Mouse (Mus musculus): ENCODE measurements around the gene Bola1.
"Not testable (repeated sequence)": the region's sequence is repeated elsewhere in the genome, so short reads cannot be mapped to it uniquely, and the experiment has no call there.

Bola1 gene

DNA sequence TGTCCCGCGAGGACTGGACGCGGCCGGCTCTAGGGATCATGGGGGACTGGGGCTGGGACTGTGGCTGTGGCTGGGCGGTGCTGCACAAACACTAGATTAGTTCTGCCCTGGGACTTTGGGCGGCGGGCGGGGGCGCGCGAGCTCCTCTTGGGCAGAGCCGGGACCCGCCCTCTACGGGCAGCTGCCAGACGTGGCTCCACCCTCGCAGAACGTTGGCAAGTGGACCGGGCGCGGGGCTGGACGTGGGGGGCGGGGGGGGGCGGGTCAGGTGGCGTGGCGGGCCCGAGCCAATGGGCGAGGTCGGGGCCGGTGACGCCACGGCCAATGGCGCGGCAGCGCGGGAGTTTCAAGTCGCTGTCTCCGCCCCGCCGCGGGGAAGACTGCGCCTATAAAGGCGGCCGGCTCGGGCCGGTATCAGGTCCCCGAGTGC, 26.9 kb upstream of the Bola1 start, which contains the start of gene Hist2h3c1:
TSS of gene Hist2h3c1 (plus strand) at position 259 of the 430 bp plus-strand sequence.
- not testable (repeated sequence) for DNase-seq

DNA sequence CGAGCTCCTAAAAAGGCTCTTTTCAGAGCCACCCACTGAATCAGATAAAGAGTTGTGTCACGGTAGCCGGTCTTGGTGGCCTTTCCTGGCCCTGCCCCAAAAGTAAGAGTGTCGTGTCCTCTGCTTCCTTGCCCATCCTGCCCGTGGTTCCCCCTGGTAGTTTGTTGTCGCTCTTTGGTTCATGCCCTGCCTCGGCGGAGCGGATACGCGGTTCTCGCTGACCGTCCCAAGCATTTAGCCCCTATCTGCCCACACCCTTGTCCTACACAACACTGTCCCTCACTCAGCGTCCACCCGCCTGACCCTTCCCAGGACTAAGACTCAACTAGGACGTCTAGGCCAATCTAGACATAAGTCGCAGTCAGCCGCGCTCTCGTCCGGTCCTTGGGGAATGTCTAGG, 26.5 kb upstream of the Bola1 start:
- peak; percentile 26 to 29 for DNase-seq

DNA sequence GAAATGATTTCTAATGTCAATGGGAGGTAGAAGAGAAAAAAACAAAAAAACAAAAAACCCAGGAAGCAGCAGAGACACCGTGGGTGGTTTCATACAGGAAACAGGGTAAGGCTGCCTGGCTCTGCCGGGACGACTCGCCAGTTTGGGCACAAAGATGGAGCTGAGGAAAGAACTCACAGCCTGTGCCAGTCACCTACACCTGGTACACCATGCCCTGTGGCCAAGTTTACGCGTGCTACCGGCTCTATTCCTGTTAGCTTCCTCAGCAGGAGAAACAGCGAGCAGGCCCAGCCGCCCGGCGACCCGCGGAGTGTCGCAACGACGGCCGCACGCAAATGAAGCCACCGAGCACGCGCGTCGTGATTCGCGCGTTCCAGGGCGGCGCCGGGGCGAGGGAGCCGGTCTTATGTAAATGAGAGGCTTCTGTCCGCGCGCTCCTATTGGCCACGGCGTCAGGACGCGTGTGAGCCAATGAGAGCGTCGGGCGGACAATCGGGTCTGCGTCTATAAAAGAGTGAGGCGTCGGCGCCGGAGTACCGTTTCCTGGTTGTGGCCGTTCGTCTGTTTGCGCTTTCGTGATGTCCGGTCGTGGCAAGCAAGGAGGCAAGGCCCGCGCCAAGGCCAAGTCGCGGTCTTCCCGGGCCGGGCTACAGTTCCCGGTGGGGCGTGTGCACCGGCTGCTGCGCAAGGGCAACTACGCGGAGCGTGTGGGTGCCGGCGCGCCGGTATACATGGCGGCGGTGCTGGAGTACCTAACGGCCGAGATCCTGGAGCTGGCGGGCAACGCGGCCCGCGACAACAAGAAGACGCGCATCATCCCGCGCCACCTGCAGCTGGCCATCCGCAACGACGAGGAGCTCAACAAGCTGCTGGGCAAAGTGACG, 25.7 kb upstream of the Bola1 start, which contains the start of gene Hist2h2aa1:
TSS of gene Hist2h2aa1 (plus strand) at position 495 of the 884 bp plus-strand sequence.
- DNase-seq, result peak; percentile 86 to 88

DNA sequence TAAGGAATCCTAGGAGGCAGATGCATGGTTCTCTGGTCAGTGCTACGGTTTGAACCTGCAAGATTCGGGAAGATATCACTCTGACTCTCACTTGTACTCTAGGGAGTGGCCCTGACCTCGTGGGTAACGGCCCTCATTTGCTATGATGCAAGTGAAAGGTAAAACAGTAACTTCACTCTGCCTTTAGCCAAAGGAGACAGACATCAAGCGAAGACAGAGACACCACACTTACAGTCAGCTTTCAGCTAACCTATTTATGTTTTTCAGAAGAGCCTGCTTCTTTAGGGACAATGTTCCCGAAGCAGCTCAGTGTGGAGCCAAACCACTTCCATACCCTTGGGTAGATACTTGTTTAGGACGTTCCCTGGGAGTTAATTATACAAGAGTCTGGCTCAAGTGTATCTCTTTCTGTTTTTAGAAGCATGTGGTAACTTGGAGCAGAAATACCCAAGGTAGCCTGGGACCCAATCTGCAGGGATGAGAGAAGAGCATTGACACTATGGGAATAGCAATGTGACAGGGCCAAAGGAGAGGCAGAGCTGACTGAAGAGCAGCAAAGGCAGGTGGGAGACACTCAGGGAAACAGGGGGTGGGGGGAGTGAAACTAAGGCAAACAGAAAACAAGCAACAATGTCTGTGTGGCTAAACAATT, 24.5 kb upstream of the Bola1 start:
- DNase-seq, result no peak

DNA sequence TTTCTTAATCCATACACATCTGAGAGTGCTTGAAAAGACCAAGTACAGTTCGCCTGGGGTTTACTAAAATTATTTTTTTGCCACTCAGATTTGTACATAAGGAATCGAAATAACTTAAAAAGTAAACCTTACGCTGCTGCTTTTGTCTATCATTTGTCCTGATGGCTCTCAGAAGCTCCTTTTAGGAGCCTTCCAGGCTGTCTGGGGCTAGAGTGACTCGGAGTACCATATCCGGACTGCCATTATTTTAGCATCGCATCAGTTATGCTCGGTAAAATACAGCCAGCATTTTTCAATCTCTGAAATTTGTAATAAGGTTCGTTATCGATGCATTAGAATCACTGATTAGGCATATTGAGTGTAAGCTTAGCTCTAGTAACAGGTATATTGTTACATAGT, 21.3 kb upstream of the Bola1 start:
- DNase-seq, result no peak

DNA sequence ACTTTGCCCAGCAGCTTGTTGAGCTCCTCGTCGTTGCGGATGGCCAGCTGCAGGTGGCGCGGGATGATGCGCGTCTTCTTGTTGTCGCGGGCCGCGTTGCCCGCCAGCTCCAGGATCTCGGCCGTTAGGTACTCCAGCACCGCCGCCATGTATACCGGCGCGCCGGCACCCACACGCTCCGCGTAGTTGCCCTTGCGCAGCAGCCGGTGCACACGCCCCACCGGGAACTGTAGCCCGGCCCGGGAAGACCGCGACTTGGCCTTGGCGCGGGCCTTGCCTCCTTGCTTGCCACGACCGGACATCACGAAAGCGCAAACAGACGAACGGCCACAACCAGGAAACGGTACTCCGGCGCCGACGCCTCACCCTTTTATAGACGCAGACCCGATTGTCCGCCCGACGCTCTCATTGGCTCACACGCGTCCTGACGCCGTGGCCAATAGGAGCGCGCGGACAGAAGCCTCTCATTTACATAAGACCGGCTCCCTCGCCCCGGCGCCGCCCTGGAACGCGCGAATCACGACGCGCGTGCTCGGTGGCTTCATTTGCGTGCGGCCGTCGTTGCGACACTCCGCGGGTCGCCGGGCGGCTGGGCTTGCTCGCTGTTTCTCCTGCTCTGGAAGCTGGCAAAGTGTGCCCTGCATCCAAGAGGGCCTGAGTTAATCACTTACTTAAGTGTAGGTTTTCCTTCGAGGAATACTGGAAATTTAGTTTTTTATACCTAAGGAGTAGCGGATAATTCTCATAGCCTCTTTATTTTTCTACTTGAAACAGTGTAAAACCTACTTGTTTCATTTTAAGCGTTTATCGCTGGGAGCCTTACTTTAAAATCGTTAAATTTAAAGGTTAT, 20.7 kb upstream of the Bola1 start, which contains the start of gene Hist2h2aa2:
TSS of gene Hist2h2aa2 (minus strand) at position 328 of the 850 bp plus-strand sequence.
- DNase-seq, result peak; percentile 90 to 91

DNA sequence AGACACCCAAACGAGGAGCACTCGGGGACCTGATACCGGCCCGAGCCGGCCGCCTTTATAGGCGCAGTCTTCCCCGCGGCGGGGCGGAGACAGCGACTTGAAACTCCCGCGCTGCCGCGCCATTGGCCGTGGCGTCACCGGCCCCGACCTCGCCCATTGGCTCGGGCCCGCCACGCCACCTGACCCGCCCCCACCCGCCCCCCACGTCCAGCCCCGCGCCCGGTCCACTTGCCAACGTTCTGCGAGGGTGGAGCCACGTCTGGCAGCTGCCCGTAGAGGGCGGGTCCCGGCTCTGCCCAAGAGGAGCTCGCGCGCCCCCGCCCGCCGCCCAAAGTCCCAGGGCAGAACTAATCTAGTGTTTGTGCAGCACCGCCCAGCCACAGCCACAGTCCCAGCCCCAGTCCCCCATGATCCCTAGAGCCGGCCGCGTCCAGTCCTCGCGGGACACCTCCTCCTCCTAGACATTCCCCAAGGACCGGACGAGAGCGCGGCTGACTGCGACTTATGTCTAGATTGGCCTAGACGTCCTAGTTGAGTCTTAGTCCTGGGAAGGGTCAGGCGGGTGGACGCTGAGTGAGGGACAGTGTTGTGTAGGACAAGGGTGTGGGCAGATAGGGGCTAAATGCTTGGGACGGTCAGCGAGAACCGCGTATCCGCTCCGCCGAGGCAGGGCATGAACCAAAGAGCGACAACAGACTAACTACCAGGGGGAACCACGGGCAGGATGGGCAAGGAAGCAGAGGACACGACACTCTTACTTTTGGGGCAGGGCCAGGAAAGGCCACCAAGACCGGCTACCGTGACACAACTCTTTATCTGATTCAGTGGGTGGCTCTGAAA, 19.7 kb upstream of the Bola1 start, which contains the start of gene Hist2h3c2:
TSS of gene Hist2h3c2 (minus strand) at position 174 of the 840 bp plus-strand sequence.
- DNase-seq, result peak; percentile 57 to 64

DNA sequence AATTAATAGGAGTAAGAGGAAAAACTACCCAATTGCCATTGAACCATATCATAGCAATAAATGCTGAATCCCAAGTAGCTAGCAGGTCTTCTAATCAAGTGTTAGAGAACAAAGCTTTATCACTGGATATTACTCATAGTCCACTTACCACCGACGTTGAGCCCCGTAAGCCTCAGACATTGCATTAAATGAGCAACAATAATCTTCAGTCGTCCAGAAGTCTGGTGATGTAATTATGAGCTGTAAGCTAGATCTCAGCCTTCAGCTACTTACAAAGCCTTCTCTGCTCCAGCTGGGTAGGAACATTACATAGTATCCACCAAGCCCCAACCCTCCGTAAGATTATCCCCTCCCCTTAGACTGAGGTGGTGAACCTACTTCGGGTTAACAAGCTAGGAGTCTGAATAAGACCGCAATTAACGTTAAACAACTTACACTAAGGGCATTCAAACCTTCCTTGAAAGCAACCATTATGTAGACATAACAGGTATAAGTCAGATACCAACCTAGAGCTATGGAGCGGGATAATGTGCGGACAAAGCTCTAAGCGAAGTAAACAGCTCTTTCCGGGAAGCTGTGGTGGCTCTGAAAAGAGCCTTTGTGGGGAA, 18.5 kb upstream of the Bola1 start:
- DNase-seq, result peak in 1 of 2 experiments; percentile 3

DNA sequence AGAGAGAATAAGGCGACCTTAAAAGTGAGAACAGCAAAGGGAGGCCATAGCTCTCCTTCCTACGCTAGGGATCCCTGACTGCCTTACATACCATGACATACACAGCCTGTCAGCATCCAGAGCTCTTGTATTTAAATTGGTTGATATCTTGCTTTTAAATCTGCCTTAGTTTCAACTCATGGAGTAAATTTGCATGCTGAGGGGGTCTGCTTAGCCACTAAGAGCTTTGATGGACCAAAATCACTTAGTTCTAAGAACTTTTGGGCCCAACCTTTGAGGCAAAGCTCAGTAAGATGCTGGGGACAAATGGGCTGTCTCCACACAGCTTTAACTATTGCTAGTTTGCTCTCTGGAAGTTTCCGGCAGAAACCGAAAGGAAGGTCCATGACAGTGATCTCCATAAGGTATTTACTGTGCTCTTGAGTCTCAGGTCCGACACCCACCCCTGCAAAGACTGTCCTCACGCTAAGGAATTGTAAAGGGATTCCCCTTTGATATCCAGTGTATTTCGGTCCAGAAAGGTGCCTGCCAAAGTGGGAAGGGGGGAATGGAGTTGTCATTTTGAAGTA, 17.9 kb upstream of the Bola1 start:
- DNase-seq, result no peak

DNA sequence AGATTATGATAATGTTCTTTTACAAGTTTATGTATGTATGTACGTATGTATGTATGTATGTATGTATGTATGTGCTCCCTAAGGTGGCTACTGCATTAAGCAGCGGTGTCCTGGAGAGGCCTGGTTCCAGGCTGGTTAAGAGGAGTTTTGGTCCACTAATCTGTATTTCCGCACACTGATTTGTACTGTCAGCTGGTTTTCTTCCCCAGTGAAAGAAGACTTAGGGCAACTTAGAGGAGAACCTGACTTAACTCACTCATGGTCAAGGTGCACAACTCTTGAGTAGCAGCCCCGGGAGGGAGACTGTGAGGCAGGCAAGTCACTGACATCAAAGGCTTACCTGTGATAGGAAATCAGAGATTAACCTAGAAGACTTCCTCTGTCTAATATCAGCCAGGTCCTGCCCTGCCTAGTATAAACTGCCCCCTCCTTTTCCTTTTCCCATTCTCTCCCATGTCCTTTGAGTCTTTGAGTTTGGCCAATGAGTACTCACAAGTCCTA, 17.4 kb upstream of the Bola1 start:
- no peak for DNase-seq

DNA sequence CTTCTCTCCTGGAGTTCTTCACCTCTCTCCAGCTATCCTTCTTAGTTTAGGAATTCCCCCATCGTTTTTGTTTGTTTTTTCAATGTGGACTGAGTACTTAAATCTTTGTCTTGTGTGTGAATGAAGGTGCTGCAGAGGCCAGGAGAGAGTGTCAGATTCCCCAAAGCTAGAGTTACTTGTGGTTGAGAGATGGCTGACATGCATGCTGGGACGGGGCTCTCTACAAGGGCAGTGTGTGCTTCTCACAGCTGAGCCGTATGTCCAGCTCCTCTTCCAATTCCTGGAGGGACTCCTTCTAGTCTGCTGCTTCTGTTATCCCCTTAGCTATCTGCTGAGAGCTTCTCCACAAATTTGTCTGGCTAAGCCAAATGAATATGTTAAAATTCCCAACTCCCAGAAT, 16.3 kb upstream of the Bola1 start:
- no peak for DNase-seq

DNA sequence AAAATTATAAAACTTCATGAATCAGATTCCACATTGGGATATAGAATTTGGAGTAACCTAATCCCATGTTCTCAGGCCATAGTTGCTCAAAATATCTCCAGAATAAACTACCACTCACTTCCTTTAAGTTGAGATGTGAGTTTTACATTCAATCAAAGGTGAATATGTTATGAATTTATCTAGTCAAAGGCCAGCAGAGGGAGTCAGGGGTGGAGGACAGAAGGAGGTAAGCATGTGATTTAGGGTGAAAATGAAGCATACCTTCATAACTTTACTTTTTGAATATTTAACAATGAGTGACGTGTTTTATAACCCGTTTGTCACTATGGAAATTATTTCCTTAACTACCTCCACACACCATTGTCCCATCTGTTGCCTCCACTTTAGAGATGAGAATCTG, 15.4 kb upstream of the Bola1 start:
- DNase-seq, result peak in 1 of 2 experiments; percentile 23

DNA sequence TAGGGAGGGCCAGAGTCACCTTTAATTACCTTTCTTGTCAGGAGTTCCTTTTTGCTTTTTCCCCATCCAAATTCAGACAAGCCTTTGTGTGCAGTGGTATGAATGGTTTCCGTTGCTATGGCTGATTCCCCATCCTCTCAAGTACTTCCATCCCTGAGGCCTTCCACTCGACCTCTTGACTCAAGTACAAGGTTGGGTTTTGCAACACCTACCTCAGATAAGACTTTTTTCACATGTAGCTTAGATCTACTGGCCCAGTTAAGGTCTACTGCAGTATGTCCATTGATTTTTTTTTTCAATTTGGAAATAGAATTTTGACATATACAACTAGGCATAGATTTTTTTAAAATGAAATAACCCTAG, 12.2 kb upstream of the Bola1 start:
- no peak for DNase-seq

DNA sequence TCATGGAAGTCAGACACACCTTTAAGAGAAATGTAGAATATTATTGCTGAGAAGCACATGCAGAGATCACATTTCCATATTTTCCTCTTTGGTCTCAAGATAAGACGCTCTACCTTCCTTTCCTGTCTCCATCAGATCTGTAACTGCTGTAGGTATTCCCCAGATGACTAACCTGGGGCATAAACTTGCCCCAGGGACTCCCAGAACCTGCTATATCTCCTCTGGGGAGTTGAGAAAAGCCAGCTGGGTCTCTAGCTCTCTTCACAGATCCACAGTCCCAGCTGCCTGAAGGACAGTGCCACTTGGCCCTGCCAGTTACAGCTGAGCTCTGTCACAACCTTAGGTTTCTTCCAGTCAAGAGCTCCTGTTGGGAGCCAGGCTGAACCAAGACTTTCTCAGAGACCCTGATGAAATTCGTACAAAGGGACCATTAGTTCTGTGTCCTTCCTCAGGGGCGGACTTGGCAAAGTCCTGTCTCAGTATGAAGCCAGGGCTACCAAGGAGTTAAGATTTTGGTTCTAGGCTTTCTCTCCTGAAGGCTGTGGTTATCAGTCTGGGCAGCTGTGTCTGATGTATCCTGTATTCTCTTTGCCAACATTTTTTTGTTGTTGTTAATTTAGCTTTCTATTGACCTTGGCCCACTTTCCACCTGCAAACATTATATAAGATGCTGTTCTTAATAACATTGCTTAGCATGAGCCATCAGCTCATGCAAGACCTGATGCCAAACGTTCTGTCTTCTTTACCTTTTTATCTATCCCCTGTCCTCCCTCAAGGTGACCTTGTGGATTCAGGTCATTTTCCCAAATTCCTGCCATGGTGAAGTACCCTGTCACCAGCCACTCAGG, 11.6 kb upstream of the Bola1 start:
- DNase-seq, result no peak

DNA sequence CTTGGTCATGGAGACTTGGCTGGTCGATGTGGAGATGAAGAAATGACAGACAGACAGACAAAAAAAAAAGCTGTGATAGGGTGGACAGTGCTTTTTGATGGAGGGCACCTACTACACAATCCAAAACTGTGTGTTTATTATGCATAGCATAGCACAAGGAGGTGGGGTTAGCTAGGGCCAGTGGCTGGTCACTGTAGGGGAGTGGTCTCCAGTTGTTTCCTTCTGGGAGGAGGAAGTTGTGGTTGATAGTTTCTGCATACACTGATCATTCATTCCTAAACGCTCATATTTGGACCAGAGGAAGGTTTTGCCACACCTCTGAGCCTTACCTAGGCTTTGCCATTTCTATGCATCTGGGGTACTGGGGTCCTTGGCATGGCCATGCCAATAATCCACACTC, 10.9 kb upstream of the Bola1 start:
- no peak for DNase-seq

DNA sequence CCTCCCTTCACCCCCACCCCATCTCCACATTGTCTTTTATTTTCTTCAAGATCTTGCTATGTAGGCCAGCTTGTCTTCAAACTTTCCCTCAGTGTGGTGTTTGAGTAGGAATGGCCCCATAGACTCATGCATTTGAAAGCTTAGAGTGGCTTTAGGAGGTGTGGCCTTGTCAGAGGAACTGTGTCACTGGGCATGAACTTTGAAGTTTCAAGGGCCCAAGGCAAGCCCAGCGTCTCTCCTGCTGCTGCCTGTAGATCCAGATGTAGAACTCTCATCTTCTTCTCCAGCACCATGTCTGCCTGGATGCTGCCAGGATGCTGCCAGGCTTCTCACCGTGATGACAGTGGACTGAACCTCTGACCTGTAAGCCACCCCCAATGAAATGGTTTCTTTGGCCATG, 9.3 kb upstream of the Bola1 start:
- DNase-seq, result no peak

DNA sequence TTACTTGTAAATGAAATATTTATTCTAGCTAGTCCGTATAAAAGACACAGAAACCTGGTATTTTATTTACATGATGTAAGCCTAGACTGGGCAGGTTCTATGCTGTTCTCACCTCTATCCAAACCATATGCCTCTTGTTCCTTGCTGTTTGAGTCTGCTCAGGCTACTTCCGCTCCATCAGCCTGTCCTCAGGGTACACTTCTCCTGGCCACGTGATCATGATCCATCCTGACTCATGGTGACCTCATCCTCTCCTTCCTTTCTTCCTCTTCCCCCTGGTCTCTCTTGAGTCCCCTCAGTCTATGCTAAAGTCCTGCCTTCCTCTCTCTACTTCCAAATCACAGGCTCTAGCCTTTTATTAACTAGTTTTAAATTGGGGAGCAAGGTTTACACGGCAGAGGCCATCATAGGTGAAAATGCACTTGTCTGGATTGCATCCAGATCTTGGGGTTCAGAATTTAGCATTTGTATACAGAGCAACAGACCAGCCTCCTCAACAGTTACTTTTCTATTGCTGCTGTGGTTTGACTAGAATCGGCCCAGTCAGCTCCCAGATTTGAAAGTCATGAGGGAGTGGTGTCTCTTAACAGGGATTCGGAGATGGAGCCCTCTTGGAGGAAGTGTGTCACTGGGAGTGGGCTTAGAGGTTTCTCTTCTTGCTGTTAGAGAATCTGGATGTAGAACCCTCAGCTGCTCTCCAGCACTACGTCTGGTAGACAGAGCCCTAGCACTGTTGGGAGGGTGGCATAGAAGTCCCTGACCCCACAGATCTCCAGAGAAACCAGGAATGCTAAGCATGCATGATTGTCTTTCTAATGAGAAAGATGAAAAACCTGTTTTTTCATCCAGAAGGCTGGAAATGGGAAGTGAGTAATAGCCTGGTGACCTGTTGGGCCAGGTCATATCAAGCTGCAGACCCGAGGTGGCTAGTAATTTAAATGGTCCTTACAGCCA, 7.5 kb upstream of the Bola1 start:
- DNase-seq, result no peak

DNA sequence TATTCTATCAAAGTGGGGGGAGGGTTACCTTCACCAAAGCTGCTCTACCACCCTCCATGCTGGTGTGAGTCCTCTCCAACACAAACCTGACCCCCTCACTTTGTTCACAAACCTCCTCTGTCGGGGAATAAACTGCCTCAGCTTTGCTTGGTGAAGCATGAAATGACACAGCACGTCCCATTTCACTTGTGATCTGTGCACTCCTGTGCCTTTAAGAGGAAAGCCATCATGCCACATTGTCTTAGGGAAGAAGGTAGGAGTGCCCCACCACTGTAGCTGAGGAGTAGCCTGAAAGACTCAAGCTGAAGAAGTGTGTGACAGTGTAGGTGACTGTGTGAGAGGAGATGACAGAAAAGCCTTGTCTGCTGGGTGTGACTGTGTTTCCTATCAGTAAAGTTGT, 5.9 kb upstream of the Bola1 start:
- DNase-seq, result no peak

DNA sequence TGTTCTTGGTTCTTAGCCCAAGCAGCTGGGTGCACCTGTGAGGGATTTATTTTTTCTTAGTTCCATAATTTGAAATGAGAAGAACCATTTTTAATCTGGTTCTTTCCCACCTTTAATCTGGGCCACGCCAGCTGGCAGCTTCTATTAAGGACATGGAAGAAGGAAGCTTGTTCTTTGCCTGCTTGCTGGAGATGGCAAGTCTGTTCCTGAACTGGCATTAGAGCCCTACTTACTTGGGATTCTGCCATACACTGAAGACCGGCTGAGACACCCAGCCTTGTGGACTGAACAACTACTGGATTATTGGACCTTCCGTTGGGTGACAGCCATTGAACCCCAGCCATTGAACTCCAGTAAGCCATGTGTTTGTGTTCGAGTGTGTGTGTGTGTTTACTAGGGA, 3.3 kb upstream of the Bola1 start:
- no peak for DNase-seq
